Mouse (Mus musculus): ENCODE data around the gene Rpl22l1. TPM values are rescaled to one million over a fixed set of nuclear protein-coding genes. Genes with fewer than 3 reads are reported as not detected.
"Not testable (repeated sequence)": the region's sequence is repeated elsewhere in the genome, so short reads cannot be mapped to it uniquely, and the experiment has no call there.

Gene Rpl22l1
- 10 to 100 TPM; 91.5 to 95.1 TPM for total RNA-seq (2021)

GRCm38 (mm10) chr3:28805301-28806097 is at the start of gene Rpl22l1:
Rpl22l1 (plus strand) TSS chr3:28805436.
- intact Hi-C loops (cut with DNase I) = no loop called here
- peak; percentile 96 for DNase-seq (ENCODE audit: low spot score)

- intact Hi-C loops (cut with DNase I) = no loop called here
- no peak for DNase-seq (ENCODE audit: low spot score)
Measured at GRCm38 (mm10) chr3:28755477-28755876, 49.8 kb upstream of the Rpl22l1 start.

GRCm38 (mm10) chr3:28761225-28761789 is 43.9 kb upstream of the Rpl22l1 start:
- no peak for DNase-seq (ENCODE audit: low spot score)
- intact Hi-C loops (cut with DNase I) = no loop called here

- DNase-seq (ENCODE audit: low spot score) = no peak
- intact Hi-C loops (cut with DNase I) = no loop called here
Measured at GRCm38 (mm10) chr3:28766935-28767334, 38.3 kb upstream of the Rpl22l1 start.

- no peak for DNase-seq (ENCODE audit: low spot score)
- intact Hi-C loops (cut with DNase I) = no loop called here
Measured at GRCm38 (mm10) chr3:28768222-28768621, 37.0 kb upstream of the Rpl22l1 start.

- intact Hi-C loops (cut with DNase I); DNase-seq (ENCODE audit: low spot score): not testable (repeated sequence)
Measured at GRCm38 (mm10) chr3:28772919-28773318, 32.3 kb upstream of the Rpl22l1 start.

GRCm38 (mm10) chr3:28775361-28775760 is 29.9 kb upstream of the Rpl22l1 start:
- DNase-seq (ENCODE audit: low spot score) = no peak
- intact Hi-C loops (cut with DNase I) = no loop called here

- intact Hi-C loops (cut with DNase I) = no loop called here
Measured at GRCm38 (mm10) chr3:28775958-28776357, 29.3 kb upstream of the Rpl22l1 start.

GRCm38 (mm10) chr3:28776491-28776890 is 28.7 kb upstream of the Rpl22l1 start:
- intact Hi-C loops (cut with DNase I) = no loop called here

More at GRCm38 (mm10) chr3:28775958-28776357, 29.3 kb upstream of the Rpl22l1 start:
- DNase-seq (ENCODE audit: low spot score) = no peak

GRCm38 (mm10) chr3:28780511-28780910 is 24.7 kb upstream of the Rpl22l1 start:
- intact Hi-C loops (cut with DNase I) = no loop called here
- no peak for DNase-seq (ENCODE audit: low spot score)

More at GRCm38 (mm10) chr3:28776491-28776890, 28.7 kb upstream of the Rpl22l1 start:
- DNase-seq (ENCODE audit: low spot score) = no peak

- intact Hi-C loops (cut with DNase I) = no loop called here
- DNase-seq (ENCODE audit: low spot score) = peak; percentile 85
Measured at GRCm38 (mm10) chr3:28780994-28781393, 24.2 kb upstream of the Rpl22l1 start, which contains the start of gene Eif5a2. Eif5a2 (plus strand) TSS chr3:28781276.

GRCm38 (mm10) chr3:28781422-28781821 is 23.8 kb upstream of the Rpl22l1 start:
- DNase-seq (ENCODE audit: low spot score) = no peak
- intact Hi-C loops (cut with DNase I) = no loop called here

- intact Hi-C loops (cut with DNase I) = no loop called here
- no peak for DNase-seq (ENCODE audit: low spot score)
Measured at GRCm38 (mm10) chr3:28781848-28782247, 23.4 kb upstream of the Rpl22l1 start.

- intact Hi-C loops (cut with DNase I) = no loop called here
- DNase-seq (ENCODE audit: low spot score) = no peak
Measured at GRCm38 (mm10) chr3:28784176-28784575, 21.1 kb upstream of the Rpl22l1 start.

- no peak for DNase-seq (ENCODE audit: low spot score)
- intact Hi-C loops (cut with DNase I) = no loop called here
Measured at GRCm38 (mm10) chr3:28794835-28795234, 10.4 kb upstream of the Rpl22l1 start.

GRCm38 (mm10) chr3:28808039-28808643 is 2.9 kb downstream of the Rpl22l1 start:
- intact Hi-C loops (cut with DNase I) = no loop called here
- DNase-seq (ENCODE audit: low spot score) = no peak

GRCm38 (mm10) chr3:28811441-28811840 is 6.2 kb downstream of the Rpl22l1 start:
- no peak for DNase-seq (ENCODE audit: low spot score)
- intact Hi-C loops (cut with DNase I) = no loop called here

- intact Hi-C loops (cut with DNase I) = loop anchor here (1.0 kb wide), 1 partner anchor 155 kb away; no protein-coding TSS in a partner anchor
- DNase-seq (ENCODE audit: low spot score) = no peak
Measured at GRCm38 (mm10) chr3:28814361-28814760, 9.1 kb downstream of the Rpl22l1 start.

- intact Hi-C loops (cut with DNase I) = no loop called here
- no peak for DNase-seq (ENCODE audit: low spot score)
Measured at GRCm38 (mm10) chr3:28816010-28816540, 10.8 kb downstream of the Rpl22l1 start.

GRCm38 (mm10) chr3:28826272-28826671 is 21.0 kb downstream of the Rpl22l1 start:
- intact Hi-C loops (cut with DNase I) = no loop called here
- DNase-seq (ENCODE audit: low spot score) = no peak

- intact Hi-C loops (cut with DNase I) = no loop called here
- no peak for DNase-seq (ENCODE audit: low spot score)
Measured at GRCm38 (mm10) chr3:28827605-28828004, 22.4 kb downstream of the Rpl22l1 start.

All from heart, postnatal 25 days (tissue).